Mouse (Mus musculus): ENCODE data around the gene Scrn3.

- TF ChIP-seq CTCF (IDR thresholded peaks at IDR 0.05; ENCODE audit: low read depth): no peak
- TF ChIP-seq EP300 (IDR thresholded peaks at IDR 0.05; ENCODE audit: low read depth): no peak
Measured at GRCm38 (mm10) chr2:73351496-73351895, 39.1 kb downstream of the Scrn3 start.

Measured in liver, postnatal 0 days (tissue).